ENCODE assay signal across 17 mouse cellular contexts in genomic region chr7:49078930-49079329, GRCm38 (mm10).
DNase-seq lines count a peak whose midpoint lies in the region; ATAC-seq lines count a peak whose summit lies in the region.
"Had no signal": no experiment of that assay in that cellular context is flagged by ENCODE, and none has a peak within 500 bp of the region (broad histone marks: within the 10 kb centered on the region; RNA-seq: fewer than 3 reads in every experiment).

No protein-coding gene starts in this region.

- H3K9ac ChIP-seq in midbrain, embryonic 13.5 days (replicated peaks): no peak overlapping the region
- H3K9ac ChIP-seq: embryonic facial prominence, embryonic 13.5 days; intestine, embryonic 15.5 days; liver, embryonic 14.5 days; stomach, embryonic 15.5 days had no signal

- no peak for ATAC-seq in midbrain, embryonic 13.5 days
- ATAC-seq in cerebellum, adult (ENCODE audit: insufficient number of reproducible peaks, low FRiP score, low TSS enrichment): no peak
- ATAC-seq: intestine, embryonic 15.5 days had no signal

- no peak overlapping the region for H3K4me3 ChIP-seq in midbrain, embryonic 13.5 days (replicated peaks)
- H3K4me3 ChIP-seq: embryonic facial prominence, embryonic 13.5 days; intestine, embryonic 15.5 days; stomach, embryonic 15.5 days had no signal

- H3K27me3 ChIP-seq in midbrain, embryonic 13.5 days: no peaks in the 10 kb centered on the region
- H3K27me3 ChIP-seq: intestine, embryonic 15.5 days; stomach, embryonic 15.5 days had no signal

- peak; percentile 37 to 72 for DNase-seq in frontal cortex, adult 2 months (ENCODE audit: extremely low spot score in 1 of 2, low spot score in 1 of 2)
- DNase-seq in frontal cortex, postnatal 14 days (ENCODE audit: low spot score in 2 of 2): no peak
- peak; percentile 57 for DNase-seq in right cerebral cortex, adult 18-20 months
- DNase-seq in right cerebral cortex, postnatal 25 days: no peak
- no peak for DNase-seq in T-cell, adult 2 months (ENCODE audit: low spot score)
- DNase-seq: adrenal gland, postnatal 25 days; B cell, adult 2 months; cerebellum, postnatal 25 days; lung, postnatal 14 days; thymus, postnatal 36 days had no signal

- no peaks in the 10 kb centered on the region for H3K36me3 ChIP-seq in midbrain, embryonic 13.5 days
- H3K36me3 ChIP-seq: embryonic facial prominence, embryonic 13.5 days; intestine, embryonic 15.5 days; stomach, embryonic 15.5 days had no signal

- peaks cover 76% of the 10 kb centered on the region for H3K4me1 ChIP-seq in midbrain, embryonic 13.5 days (replicated peaks)
- H3K4me1 ChIP-seq: intestine, embryonic 15.5 days; stomach, embryonic 15.5 days had no signal

- no peak overlapping the region for H3K4me2 ChIP-seq in midbrain, embryonic 13.5 days (replicated peaks)
- H3K4me2 ChIP-seq: embryonic facial prominence, embryonic 13.5 days; intestine, embryonic 15.5 days; stomach, embryonic 15.5 days had no signal

- no peaks in the 10 kb centered on the region for H3K9me3 ChIP-seq in midbrain, embryonic 13.5 days
- H3K9me3 ChIP-seq: embryonic facial prominence, embryonic 13.5 days; intestine, embryonic 15.5 days; stomach, embryonic 15.5 days had no signal

- WGBS in midbrain, embryonic 13.5 days: 22% methylated on average over 5 of the region's 5 CpGs

- H3K27ac ChIP-seq in midbrain, embryonic 13.5 days: peak overlapping the region; percentile 57; the same call in 1 of the 2 replicates
- H3K27ac ChIP-seq: embryonic facial prominence, embryonic 13.5 days; intestine, embryonic 15.5 days; kidney, postnatal 0 days; liver, embryonic 14.5 days; stomach, embryonic 15.5 days had no signal

Comparison
In these comparisons a context has a peak if more than half of its experiments do, and no peak if none do; other contexts are left out.
1. DNase-seq: peak in frontal cortex, adult 2 months (2 of 2) and right cerebral cortex, adult 18-20 months (single experiment); none in frontal cortex, postnatal 14 days (0 of 2), right cerebral cortex, postnatal 25 days (single experiment) and T-cell, adult 2 months (single experiment).